Mouse (Mus musculus) neural tube, embryonic 14.5 days (tissue): ENCODE results near the gene Edaradd. TPM values are rescaled to one million over a fixed set of nuclear protein-coding genes. Genes with fewer than 3 reads are reported as not detected.

Experiments
- ATAC-seq: fragments of 200-750 bp; cut with Nextera tagmentation; 2 replicates; pipeline ENCODE4 v1.8.0; 2017; ENCODE audit warnings: low read depth, mild to moderate bottlenecking, moderate TSS enrichment, moderate library complexity
- H3K27ac ChIP-seq: fragments of 300-500 bp; sonication (generic); 2 replicates; pipeline ENCODE4 v1.5.1; 2014; ENCODE audit warnings: low read depth, mild to moderate bottlenecking, control low read depth, low read length, moderate library complexity, mixed read lengths
- H3K27me3 ChIP-seq: fragments of 300-500 bp; sonication (generic); 2 replicates; pipeline ENCODE4 v1.6.1; 2014; ENCODE audit warnings: low read length; ENCODE audit not compliant: control insufficient read depth, insufficient read depth
- H3K36me3 ChIP-seq: fragments of 300-500 bp; sonication (generic); 2 replicates; pipeline ENCODE4 v1.6.1; 2014; ENCODE audit warnings: low read length, mixed read lengths; ENCODE audit not compliant: control insufficient read depth, insufficient read depth
- H3K4me1 ChIP-seq: fragments of 300-500 bp; sonication (generic); 2 replicates; pipeline ENCODE4 v1.6.1; 2014; ENCODE audit warnings: low read length; ENCODE audit not compliant: control insufficient read depth, insufficient read depth
- H3K4me2 ChIP-seq: fragments of 300-500 bp; sonication (generic); 2 replicates; pipeline ENCODE4 v1.6.1; 2014; ENCODE audit warnings: mild to moderate bottlenecking, low read depth, low read length, control low read depth
- H3K4me3 ChIP-seq: fragments of 300-500 bp; sonication (generic); 2 replicates; pipeline ENCODE4 v1.5.1; 2014; ENCODE audit warnings: low read depth, low read length, control low read depth, mixed read lengths
- H3K9ac ChIP-seq: fragments of 300-500 bp; sonication (generic); replicated peaks from 2 replicates; pipeline ENCODE4 v1.6.1; 2014; ENCODE audit warnings: low read depth, mild to moderate bottlenecking, control low read depth, low read length, mixed read lengths
- H3K9me3 ChIP-seq: fragments of 300-500 bp; sonication (generic); 2 replicates; pipeline ENCODE4 v1.6.1; 2016; ENCODE audit warnings: low read length; ENCODE audit not compliant: control insufficient read depth
- WGBS: fragments of 180-500 bp; shearing (Covaris S2); extraction: QIAGEN DNeasy Blood & Tissue Kit; methylation state at CpG from one replicate; pipeline ENCODE4 v1.1.7; 2014; 5-methylcytosine and 5-hydroxymethylcytosine counted together
- polyA plus RNA-seq: library from polyadenylated mRNA; unstranded; fragments of >200 nt; fragmentation: Nextera tagmentation; extraction: Ambion mirVana; gene quantifications from 2 replicates; pipeline ENCODE4 v1.2.1, GENCODE M21; 2014

Gene Edaradd
- polyA plus RNA-seq, 1 experiment from 2014 or later: 1.6 TPM

DNA sequence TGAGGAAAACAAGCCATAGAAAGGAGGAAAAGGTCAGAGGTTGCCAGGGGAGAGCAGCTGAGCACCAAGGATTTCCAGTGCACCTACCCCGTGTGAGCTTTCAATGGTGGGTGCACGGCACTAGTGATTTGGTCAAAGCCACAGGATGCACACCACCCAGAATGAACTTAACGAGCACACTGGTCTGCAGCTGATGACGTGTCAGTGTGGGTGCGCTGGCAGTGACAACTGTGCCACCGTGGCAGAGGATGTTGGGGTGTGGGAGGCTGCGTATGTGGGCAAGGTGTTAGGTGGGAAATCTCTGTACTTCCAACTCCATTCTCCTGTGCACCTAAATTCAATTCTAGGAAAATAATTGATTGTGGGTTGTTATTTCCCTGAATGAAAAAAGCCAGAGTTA is 21.1 kb downstream of the Edaradd start:
- WGBS: 91% methylated on average over 7 of the region's 7 CpGs
- H3K9ac ChIP-seq: no peak overlapping the region
- no peaks in the 10 kb centered on the region for H3K4me1 ChIP-seq
- no peak for ATAC-seq
- H3K27me3 ChIP-seq: no peaks in the 10 kb centered on the region
- no peaks in the 10 kb centered on the region for H3K36me3 ChIP-seq
- H3K4me2 ChIP-seq: no peak overlapping the region
- H3K4me3 ChIP-seq: no peak overlapping the region
- H3K27ac ChIP-seq: no peak overlapping the region
- no peaks in the 10 kb centered on the region for H3K9me3 ChIP-seq

DNA sequence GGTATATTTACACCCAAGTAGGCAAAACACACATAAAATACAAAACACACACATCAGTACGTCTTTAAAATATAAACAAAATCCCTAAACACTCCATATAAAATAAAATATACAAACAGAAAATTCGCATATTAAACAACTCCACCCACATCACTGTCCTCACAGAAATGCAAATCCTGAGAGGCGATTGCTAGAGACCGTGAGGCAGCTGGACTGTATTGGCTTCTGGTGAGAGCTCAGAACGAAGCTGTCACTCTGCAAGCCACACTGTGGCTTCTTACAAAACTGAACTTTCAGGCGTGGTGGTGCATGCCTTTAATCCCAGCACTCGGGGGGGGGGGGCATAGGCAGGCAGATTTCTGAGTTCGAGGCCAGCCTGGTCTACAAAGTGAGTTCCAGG is 22.4 kb downstream of the Edaradd start:
- Histone ChIP-seq H3K9ac (no peak overlapping the region), H3K9me3 (no peaks in the 10 kb centered on the region), H3K27me3 (no peaks in the 10 kb centered on the region), H3K27ac (no peak overlapping the region), H3K4me1 (no peaks in the 10 kb centered on the region), H3K4me3 (no peak overlapping the region), H3K36me3 (no peaks in the 10 kb centered on the region), H3K4me2 (no peak overlapping the region)
- WGBS: 54% methylated on average over 8 of the region's 8 CpGs
- no peak for ATAC-seq

DNA sequence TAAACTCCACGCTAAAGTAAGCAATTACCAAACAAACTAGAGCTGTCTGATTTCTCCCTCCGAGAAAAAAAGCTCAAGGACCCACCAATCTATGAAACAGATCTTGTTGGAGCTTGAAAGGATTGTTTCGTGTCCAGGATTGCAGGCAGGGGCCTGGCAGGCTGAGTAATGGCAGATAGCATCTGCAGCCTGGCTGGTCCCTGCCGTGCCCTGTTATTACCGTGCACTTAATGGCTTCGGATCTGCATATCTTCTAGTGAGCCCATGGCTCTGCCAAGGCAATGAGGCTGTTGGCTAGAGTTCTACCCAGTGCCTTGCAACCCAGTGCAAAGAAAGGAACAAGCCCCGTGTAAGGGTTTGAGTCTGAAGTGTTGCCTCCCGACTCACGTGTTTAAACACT is 25.5 kb downstream of the Edaradd start:
- no peak for ATAC-seq
- WGBS: 82% methylated on average over 9 of the region's 9 CpGs
- H3K4me1 ChIP-seq: no peaks in the 10 kb centered on the region

DNA sequence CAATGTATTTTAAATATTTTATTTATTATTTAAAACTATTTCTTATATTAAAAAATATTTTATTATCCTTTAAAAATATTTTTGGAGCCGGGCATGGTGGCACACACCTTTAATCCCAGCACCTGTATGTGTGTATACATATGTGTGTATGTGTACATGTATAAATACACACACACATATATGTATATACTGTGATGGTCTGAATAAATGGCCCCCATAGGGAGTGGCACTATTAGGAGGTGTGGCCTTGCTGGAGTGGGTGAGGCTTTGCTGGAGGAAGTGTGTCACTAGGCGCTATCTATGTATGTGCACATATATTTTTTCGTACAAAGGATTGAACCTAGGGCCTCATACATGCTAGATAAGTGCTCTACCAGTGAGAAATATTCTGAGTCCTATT is 27.7 kb downstream of the Edaradd start:
- H3K36me3 ChIP-seq: no peaks in the 10 kb centered on the region
- no peak overlapping the region for H3K4me3 ChIP-seq
- H3K27me3 ChIP-seq: no peaks in the 10 kb centered on the region
- no peak overlapping the region for H3K4me2 ChIP-seq
- H3K9ac ChIP-seq: no peak overlapping the region
- 95% methylated on average over 3 of the region's 3 CpGs for WGBS
- no peaks in the 10 kb centered on the region for H3K9me3 ChIP-seq
- no peak overlapping the region for H3K27ac ChIP-seq
- H3K4me1 ChIP-seq: no peaks in the 10 kb centered on the region
- ATAC-seq: no peak

More for the DNA sequence above, 25.5 kb downstream of the Edaradd start:
- H3K9ac ChIP-seq: no peak overlapping the region; the same call in 1 of the 2 replicates
- H3K4me2 ChIP-seq: no peak overlapping the region
- no peaks in the 10 kb centered on the region for H3K9me3 ChIP-seq
- H3K27me3 ChIP-seq: no peaks in the 10 kb centered on the region
- no peak overlapping the region for H3K4me3 ChIP-seq
- no peaks in the 10 kb centered on the region for H3K36me3 ChIP-seq
- no peak overlapping the region for H3K27ac ChIP-seq

DNA sequence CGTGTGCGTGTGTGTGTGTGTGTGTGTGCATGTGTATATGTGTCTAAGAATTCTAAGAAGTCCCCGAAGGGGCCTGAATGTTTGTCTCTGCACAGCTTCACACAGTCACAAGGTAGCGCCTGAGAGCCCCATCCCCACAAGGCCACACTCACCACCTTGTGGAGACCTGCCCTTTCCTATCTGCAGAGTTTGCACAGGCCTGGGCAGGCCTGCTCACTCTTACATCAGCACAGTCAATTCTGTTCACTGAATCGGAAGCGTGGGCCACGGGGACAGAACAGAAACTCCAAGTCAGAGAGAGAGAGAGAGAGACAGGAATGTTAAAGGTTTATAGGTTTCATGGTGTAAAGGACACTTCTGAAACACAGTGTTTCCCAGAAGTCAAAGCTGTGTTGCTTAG is 34.6 kb downstream of the Edaradd start:
- WGBS: 84% methylated on average over 7 of the region's 7 CpGs
- Histone ChIP-seq H3K9me3 (no peaks in the 10 kb centered on the region), H3K9ac (no peak overlapping the region), H3K36me3 (no peaks in the 10 kb centered on the region), H3K27ac (no peak overlapping the region), H3K4me1 (no peaks in the 10 kb centered on the region), H3K4me3 (no peak overlapping the region), H3K4me2 (no peak overlapping the region), H3K27me3 (no peaks in the 10 kb centered on the region)
- ATAC-seq: 0 out of 2 replicates have a peak, but pooled peaks have one; percentile 31

DNA sequence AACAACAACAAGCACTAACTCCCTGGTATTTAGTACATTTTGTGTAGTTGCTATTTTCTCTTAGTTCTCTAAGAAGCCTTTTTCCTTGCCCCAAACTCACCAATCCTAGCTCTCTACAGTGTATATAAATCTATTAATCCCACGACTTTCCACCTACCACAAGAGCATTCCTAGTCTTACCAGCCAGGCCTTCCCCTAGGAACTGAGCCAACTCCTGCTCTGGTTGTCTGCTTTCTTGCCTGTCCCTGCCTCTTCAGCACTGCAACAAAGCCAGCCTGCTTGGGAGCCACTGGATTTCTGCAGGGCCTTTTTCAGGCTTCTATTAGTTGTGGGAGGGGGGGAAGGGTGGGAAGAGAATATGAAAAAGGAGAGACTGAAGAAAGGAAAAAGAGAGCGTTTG is 35.0 kb downstream of the Edaradd start:
- no peak for ATAC-seq

DNA sequence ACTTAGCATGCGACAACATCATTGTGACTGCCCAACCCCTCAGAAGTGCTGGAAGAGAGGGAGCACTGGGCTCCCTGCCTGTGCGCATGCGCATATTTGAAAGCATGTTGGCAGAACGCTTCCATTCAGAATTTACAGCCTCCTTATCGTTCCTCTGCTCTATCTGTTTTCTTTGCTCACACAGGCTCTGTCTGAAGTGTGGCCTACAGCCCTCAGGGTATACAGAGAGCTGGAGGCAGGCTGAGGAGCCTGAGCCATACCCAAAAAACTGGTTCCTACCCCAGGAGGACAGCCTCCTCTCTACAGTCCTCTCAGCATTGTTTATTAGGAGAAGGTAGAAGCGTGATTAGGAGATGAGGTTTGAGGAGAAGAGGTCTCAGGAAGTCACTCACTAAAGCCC is 40.4 kb downstream of the Edaradd start:
- Histone ChIP-seq H3K4me3 (no peak overlapping the region), H3K9ac (no peak overlapping the region), H3K4me2 (no peak overlapping the region), H3K27ac (no peak overlapping the region), H3K4me1 (no peaks in the 10 kb centered on the region), H3K27me3 (no peaks in the 10 kb centered on the region), H3K9me3 (no peaks in the 10 kb centered on the region), H3K36me3 (no peaks in the 10 kb centered on the region)
- WGBS: 79% methylated on average over 6 of the region's 6 CpGs
- ATAC-seq: no peak

More for the DNA sequence above, 35.0 kb downstream of the Edaradd start:
- Histone ChIP-seq H3K4me1 (no peaks in the 10 kb centered on the region), H3K27ac (no peak overlapping the region), H3K27me3 (no peaks in the 10 kb centered on the region), H3K9ac (no peak overlapping the region), H3K4me2 (no peak overlapping the region), H3K9me3 (no peaks in the 10 kb centered on the region), H3K36me3 (no peaks in the 10 kb centered on the region), H3K4me3 (no peak overlapping the region)
- 79% methylated on average over 2 of the region's 2 CpGs for WGBS

DNA sequence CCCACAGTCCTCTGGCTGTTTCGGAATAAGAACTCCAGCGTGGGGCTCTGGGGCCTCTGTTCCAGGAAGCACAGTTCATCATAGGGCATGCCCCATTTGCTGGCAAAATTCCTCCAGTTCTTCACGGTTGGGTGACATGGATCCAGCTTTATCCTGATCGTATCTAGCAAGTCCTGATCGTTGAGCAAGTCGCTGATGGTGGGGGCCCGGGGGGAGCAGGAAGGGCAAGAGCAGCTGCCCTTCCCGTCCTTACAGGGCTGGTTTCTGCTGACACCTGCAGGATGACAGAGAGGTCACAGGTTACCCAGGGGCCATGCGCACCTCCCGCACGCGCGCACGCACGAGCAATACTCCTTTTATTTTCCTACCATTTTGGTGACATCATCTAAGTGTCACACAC is 41.9 kb downstream of the Edaradd start:
- no peaks in the 10 kb centered on the region for H3K27me3 ChIP-seq
- H3K4me2 ChIP-seq: no peak overlapping the region
- no peaks in the 10 kb centered on the region for H3K9me3 ChIP-seq
- no peak for ATAC-seq
- no peak overlapping the region for H3K9ac ChIP-seq
- H3K36me3 ChIP-seq: no peaks in the 10 kb centered on the region
- WGBS: 85% methylated on average over 15 of the region's 15 CpGs
- no peak overlapping the region for H3K27ac ChIP-seq
- H3K4me1 ChIP-seq: no peaks in the 10 kb centered on the region
- H3K4me3 ChIP-seq: no peak overlapping the region

DNA sequence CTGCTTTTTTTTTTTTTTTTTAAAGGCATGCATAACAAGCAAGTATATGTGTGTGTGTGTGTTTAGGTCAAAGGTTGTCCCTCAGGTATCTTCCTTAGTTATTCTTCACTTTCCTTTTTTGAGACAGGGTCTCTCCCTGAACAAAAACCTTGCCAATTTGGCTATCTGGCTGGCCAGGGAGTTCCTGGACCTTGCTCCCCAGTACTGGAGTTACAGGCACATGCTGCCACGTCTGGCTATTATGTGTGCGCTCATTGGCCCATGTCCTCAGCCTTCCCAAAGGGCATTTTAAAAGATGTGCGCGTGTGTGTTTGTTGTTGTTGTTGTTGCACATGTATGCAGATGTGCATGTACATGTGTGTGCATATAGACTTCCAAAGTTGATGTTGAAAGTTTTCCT is 43.4 kb downstream of the Edaradd start:
- Histone ChIP-seq H3K4me2 (no peak overlapping the region), H3K4me1 (no peaks in the 10 kb centered on the region), H3K36me3 (no peaks in the 10 kb centered on the region), H3K9ac (no peak overlapping the region), H3K27ac (no peak overlapping the region), H3K9me3 (no peaks in the 10 kb centered on the region), H3K27me3 (no peaks in the 10 kb centered on the region), H3K4me3 (no peak overlapping the region)
- ATAC-seq: no peak
- WGBS: 95% methylated on average over 4 of the region's 4 CpGs

DNA sequence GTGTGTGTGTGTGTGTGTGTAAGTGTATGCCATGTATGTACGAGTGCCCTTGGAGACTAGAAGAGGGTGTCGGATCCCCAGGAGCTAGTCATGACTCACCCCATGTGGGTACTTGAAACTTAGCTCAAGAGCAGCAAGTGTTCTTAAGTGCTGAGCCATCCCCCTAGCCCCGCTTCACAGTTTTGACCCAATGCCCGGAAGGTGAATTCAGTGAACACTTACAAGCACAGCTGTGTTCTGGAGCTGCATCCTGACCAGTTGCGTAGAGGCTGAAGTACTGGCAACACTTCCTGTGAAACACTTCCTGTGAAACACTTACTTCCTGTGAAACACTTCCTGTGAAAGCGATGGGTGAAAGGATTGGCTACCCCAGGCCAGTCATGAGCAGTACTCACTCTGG is 45.0 kb downstream of the Edaradd start:
- H3K27me3 ChIP-seq: no peaks in the 10 kb centered on the region
- H3K9ac ChIP-seq: no peak overlapping the region
- H3K4me3 ChIP-seq: no peak overlapping the region
- no peaks in the 10 kb centered on the region for H3K4me1 ChIP-seq
- H3K4me2 ChIP-seq: no peak overlapping the region
- no peak for ATAC-seq
- H3K27ac ChIP-seq: no peak overlapping the region
- no peaks in the 10 kb centered on the region for H3K9me3 ChIP-seq
- 92% methylated on average over 6 of the region's 6 CpGs for WGBS
- H3K36me3 ChIP-seq: no peaks in the 10 kb centered on the region
